Mouse (Mus musculus) left cerebral cortex, adult 2 months (tissue): ENCODE results near the gene Dgke. TPM values are rescaled to one million over a fixed set of nuclear protein-coding genes. Genes with fewer than 3 reads are reported as not detected.
"Not testable (repeated sequence)": the region's sequence is repeated elsewhere in the genome, so short reads cannot be mapped to it uniquely, and the experiment has no call there.

Source experiments
- DNase-seq, 2 experiments: peaks; one replicate each; pipeline ENCODE4 v3.0.0; 2021 to 2022; ENCODE audit warnings: low spot score in 2 of 2, mixed read lengths in 1 of 2; ENCODE audit errors: extremely low spot score in 1 of 2
- H3K27ac ChIP-seq: fragments of 200-600 bp; 2 replicates; pipeline ENCODE4 v1.8.1; 2022
- H3K4me3 ChIP-seq: fragments of 200-600 bp; 2 replicates; pipeline ENCODE4 v1.8.1; 2022
- CTCF ChIP-seq: fragments of 200-600 bp; IDR thresholded peaks from 2 replicates; pipeline ENCODE4 v1.8.1; 2022; ENCODE audit warnings: antibody characterized with exemption, mild to moderate bottlenecking, moderate library complexity
- intact Hi-C: fragments of 180-260 bp; cut with DNase I; formaldehyde crosslinking; loops from one replicate; pipeline ENCODE4 v1.15.1; 2025
- total RNA-seq, 2 experiments: library from RNA; stranded (reverse); gene quantifications; 2 replicates each; pipeline ENCODE4 v1.2.3; 2021

Gene Dgke
- total RNA-seq, 2 experiments from 2014 or later = 52.8 to 57.0 TPM

- H3K27ac ChIP-seq = no peak overlapping the region
- no peak for DNase-seq
- TF ChIP-seq CTCF = peak; percentile 51
- intact Hi-C loops = no loop called here
- peak overlapping the region; percentile 89 for H3K4me3 ChIP-seq
Observed at GRCm38 (mm10) chr11:89058515-89059270, 8.0 kb downstream of the Dgke start.

DNA sequence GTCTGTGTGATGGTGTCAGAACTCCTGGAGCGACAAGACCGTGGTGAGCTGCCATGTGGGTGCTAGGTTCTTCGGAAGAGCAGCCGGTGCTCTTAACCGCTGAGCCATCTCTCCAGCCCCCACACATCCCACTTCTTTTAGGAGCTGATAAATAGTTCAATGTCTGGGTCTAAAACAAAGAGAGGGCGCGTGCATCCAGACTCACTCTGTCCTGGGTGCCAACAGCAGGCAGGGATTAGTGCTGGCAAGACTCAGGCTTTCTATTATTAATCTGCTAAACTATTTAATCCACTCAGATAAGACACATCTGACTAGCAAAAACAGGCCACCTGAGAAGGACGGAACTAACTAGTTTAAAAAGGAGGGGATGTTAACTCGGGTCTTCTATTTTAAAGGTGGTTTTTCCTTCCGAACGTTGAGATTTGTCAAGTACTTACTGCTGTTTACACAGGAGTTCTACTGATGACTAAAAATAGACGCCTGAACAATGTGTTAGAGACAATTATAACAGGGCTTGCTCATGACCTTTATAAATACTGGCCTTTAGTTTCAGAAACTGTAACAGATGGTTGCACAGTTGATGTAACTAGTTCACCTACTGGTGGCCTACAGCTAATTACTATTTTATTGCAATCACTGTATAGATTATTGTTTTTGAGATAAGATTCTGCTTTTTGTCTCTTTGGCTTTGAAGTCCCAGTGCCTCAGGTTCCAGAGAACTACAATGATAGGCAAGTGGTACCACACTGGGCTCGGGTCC is 10.5 kb downstream of the Dgke start:
- no peak for DNase-seq
- intact Hi-C loops = no loop called here
- no peak overlapping the region for H3K27ac ChIP-seq
- 0 out of 2 replicates have a peak overlapping the region, but pooled peaks have one; percentile 2 for H3K4me3 ChIP-seq
- TF ChIP-seq CTCF = no peak

DNA sequence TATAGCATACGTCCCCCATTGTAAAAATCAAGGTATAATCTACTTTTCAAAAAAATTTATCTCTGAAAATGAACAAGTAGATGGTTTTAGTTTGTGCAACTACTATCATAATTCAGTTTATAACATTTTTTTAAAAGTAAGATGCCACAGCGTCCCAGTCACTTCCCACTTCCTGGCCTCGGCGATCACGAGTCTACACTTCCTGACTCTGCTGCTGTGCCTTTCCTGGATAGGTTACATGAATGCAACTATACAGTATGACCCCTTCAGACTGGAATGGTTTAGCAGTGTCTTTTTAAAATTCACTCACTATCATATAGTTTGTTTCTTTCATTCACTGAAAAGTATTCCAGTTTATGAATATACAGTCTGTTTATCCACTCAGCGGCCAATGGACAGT is 14.9 kb downstream of the Dgke start:
- DNase-seq = no peak
- no peak for TF ChIP-seq CTCF
- Histone ChIP-seq H3K4me3 (no peak overlapping the region), H3K27ac (no peak overlapping the region)
- intact Hi-C loops = no loop called here

DNA sequence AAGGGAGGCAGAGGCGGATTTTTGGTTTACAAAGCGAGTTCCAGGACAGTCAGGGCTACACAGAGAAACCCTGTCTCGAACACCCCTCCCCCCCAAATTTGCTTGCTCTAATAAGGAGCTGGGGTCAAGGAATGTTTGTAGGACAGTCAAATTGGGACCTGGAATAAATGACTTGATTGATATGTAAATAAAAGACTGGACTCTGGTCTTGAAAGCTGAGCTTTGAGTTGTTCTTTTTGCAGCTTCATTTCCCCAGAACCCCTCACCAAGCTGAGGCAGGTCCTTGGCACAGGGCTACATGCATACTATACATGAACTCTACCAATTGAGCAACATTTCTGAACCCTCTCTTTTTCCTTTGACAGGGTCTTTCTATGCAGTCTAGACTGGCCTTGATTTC is 20.6 kb downstream of the Dgke start:
- Histone ChIP-seq H3K4me3 (no peak overlapping the region), H3K27ac (no peak overlapping the region)
- no peak for TF ChIP-seq CTCF
- DNase-seq = no peak
- intact Hi-C loops = no loop called here

GRCm38 (mm10) chr11:89045501-89045900 is 21.1 kb downstream of the Dgke start:
- H3K27ac ChIP-seq, DNase-seq, H3K4me3 ChIP-seq, intact Hi-C loops: not testable (repeated sequence)

- Histone ChIP-seq H3K4me3 (no peak overlapping the region), H3K27ac (no peak overlapping the region)
- no peak for DNase-seq
- intact Hi-C loops = no loop called here
- no peak for TF ChIP-seq CTCF
Observed at GRCm38 (mm10) chr11:89043046-89043445, 23.6 kb downstream of the Dgke start.

- H3K4me3 ChIP-seq, H3K27ac ChIP-seq, intact Hi-C loops, DNase-seq: not testable (repeated sequence)
Observed at GRCm38 (mm10) chr11:89041073-89041472, 25.6 kb downstream of the Dgke start.

DNA sequence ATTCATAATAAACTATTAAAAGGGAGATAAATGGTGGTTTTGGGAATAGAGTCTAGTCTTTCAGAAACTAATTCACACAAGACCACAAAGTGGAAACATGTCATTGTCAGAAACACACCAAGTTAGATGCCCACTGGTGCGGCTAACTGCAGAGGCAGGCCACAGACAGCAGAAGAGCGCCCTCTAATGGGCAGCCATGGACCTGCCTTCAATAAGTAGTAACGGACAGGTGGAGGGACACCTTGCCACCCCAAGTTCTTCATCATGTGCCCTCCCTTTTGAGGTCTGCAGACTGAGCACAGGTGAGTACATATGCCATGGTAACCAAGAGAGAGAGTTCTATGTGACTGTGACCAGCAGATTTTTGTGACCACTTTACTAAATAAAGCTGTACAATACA is 27.3 kb downstream of the Dgke start:
- peak; percentile 92 for TF ChIP-seq CTCF
- no peak overlapping the region for H3K27ac ChIP-seq
- H3K4me3 ChIP-seq = no peak overlapping the region
- DNase-seq = peak; percentile 37 to 60
- intact Hi-C loops = loop anchor here (2.0 kb wide), 1 partner anchor 47 kb away; no protein-coding TSS in a partner anchor

DNA sequence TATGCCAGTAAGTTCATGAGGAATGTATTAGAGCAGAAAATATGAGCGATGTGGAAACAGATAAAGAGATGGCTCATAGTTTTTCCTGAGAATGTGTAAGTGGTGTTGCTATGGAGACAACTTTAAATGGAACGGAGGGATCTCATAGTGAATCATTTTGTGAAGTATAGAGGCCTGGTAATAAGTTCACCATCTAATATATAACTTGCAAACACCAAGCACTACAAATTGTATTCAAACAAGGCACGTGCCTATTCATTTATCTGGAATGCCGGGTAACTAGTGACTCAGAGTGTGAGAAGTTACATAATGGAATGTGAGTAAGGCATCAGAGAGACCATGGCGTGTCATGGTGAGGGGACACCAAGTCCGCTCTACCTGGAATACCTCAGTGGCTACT is 28.2 kb downstream of the Dgke start:
- Histone ChIP-seq H3K27ac (no peak overlapping the region), H3K4me3 (no peak overlapping the region)
- intact Hi-C loops = loop anchor here (2.0 kb wide), 1 partner anchor 46 kb away; no protein-coding TSS in a partner anchor
- no peak for TF ChIP-seq CTCF
- no peak for DNase-seq

GRCm38 (mm10) chr11:89035552-89035951 is 31.1 kb downstream of the Dgke start:
- intact Hi-C loops = no loop called here

DNA sequence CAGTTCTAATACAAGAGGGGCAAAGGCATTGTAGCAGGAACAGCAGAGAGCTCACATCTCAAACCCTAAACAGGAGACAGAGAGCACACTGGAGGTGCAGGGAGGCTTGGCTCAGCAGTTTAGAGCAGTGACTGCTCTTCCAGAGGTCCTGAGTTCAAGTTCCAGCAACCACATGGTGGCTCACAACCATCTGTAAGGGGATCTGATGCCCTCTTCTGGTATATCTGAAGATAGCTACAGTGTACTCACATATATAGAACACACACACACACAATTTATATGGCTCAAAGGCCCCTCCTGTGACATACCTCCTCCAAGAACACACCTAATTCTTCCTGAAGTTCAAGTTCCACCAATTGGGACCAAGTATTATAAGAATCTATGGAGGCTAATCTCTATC is 32.1 kb downstream of the Dgke start:
- Histone ChIP-seq H3K4me3 (no peak overlapping the region), H3K27ac (no peak overlapping the region)
- TF ChIP-seq CTCF = peak; percentile 18
- no peak for DNase-seq
- intact Hi-C loops = no loop called here

More at GRCm38 (mm10) chr11:89035552-89035951, 31.1 kb downstream of the Dgke start:
- no peak for TF ChIP-seq CTCF
- no peak overlapping the region for H3K27ac ChIP-seq
- no peak for DNase-seq
- H3K4me3 ChIP-seq = no peak overlapping the region

- H3K27ac ChIP-seq = no peak overlapping the region
- H3K4me3 ChIP-seq = no peak overlapping the region
- intact Hi-C loops = no loop called here
- no peak for DNase-seq
- no peak for TF ChIP-seq CTCF
Observed at GRCm38 (mm10) chr11:89031189-89031588, 35.5 kb downstream of the Dgke start.
